Mouse (Mus musculus): Measurements from ENCODE around the gene Ccdc14. TPM values are rescaled to one million over a fixed set of nuclear protein-coding genes. Genes with fewer than 3 reads are reported as not detected.
"Not testable (repeated sequence)": the region's sequence is repeated elsewhere in the genome, so short reads cannot be mapped to it uniquely, and the experiment has no call there.

Ccdc14 gene
- total RNA-seq, 2 experiments from 2014 or later = 6.5 to 7.2 TPM

DNA sequence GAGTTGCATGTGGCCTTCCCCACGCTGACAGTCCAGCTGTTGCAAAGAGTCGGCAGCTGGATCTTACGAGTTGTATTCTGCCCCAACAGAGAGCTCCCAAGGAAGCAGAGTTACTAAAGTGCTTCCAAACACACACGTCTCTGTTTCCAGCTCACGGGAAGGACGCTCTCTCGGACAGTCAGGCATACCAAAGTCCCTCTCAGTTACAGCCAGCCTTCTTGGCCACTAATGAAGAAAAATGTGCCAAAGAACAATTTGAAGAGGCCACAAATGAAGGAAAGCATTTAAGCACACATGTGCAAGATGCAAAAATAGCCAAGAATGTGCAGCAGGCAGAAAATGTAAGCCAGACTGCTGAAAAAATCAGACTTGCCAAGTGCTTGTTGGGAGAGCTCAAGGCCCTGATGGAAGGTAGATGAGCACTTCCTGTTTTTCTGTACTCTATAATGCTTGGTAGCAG, 16.1 kb downstream of the Ccdc14 start:
- DNase-seq (ENCODE audit: low spot score in 2 of 2) = peak in 1 of 2 experiments; percentile 37

GRCm38 (mm10) chr16:34711481-34711880, 21.1 kb downstream of the Ccdc14 start:
- DNase-seq (ENCODE audit: low spot score in 2 of 2) = no peak

DNA sequence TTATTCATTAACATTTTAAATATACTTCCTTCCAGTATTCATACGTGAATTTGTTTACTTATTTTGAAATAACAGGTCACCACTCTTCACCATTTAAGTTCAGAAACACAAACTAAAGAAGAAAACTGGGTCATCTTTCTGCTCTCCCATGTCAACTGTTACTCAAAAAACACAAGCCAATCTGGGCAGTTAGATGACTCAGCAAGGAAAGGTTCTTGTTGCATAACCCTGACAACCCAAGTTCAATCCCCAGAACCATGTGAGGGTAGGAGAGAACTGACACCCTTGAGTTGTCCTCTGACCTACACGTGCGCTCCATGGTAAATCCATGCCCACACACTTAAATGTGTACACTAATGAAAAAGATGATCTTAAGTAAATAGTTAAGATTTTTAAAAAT, 34.7 kb downstream of the Ccdc14 start:
- DNase-seq (ENCODE audit: low spot score in 2 of 2) = no peak

DNA sequence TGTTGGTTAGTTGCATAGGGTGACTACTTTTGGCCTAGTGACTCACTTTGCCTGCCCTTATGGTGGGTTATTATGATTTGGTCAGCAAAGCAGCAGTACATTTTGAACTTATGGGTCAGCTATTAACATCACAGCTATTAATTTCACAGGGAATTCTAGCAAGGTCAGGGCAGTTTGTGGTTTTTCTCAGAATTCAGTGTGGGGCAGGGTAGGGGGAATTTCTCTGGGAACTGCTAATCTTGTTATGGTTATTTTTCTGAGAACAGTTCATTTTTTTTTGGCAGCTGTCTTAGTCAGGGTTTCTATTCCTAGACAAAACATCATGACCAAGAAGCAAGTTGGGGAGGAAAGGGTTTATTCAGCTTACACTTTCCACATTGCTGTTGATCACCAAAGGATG, 38.2 kb downstream of the Ccdc14 start:
- not testable (repeated sequence) for DNase-seq (ENCODE audit: low spot score in 2 of 2)

DNA sequence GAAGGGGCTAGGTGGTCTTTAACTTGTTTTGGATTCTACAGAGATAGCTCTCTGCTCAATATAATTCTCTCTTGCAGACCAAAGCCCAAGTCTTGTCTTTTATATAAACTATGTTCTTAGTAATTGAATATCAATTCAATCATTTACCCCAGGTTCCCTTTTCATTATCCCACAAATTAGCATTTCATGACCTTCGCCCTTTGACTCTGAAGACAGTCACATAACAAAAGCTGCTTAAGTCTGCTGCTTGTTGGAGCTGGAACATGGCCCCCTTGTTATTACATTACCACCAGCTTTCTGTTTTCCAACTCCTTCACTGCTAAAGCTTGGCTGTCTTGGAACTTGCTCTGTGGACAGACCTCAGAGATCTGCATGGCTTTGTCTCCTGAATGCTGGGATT, 39.0 kb downstream of the Ccdc14 start:
- no peak for DNase-seq (ENCODE audit: low spot score in 2 of 2)

GRCm38 (mm10) chr16:34738656-34739233, 48.3 kb downstream of the Ccdc14 start:
- DNase-seq (ENCODE audit: low spot score in 2 of 2) = no peak

- DNase-seq (ENCODE audit: low spot score in 2 of 2) = no peak
Measured at GRCm38 (mm10) chr16:34742930-34743329, 52.5 kb downstream of the Ccdc14 start.

DNA sequence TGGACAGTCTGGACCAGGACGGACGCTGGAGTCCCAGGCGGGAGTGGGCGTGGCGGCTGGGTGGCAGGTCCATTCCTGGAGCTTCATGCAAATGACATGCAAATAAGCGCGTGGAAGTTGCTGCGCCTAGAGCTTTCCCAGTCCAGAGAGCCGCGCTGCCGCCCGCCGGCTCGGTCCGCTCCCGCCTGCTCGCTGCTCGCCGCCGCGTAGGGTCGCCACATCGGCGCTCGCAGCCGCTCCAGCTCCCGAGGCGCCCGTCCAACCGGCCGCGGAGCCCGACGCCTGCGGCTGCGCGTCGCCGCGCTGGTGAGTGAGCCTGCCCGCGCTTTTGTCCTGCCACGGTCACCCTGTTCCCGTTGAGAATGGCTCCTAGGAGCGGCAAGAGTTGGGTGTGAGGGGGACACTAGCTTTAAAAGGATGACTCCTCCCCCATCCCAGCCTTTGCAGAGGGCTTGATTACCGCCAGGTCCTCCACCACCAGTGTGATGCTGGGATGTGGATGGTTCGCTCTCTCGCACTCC, 54.7 kb downstream of the Ccdc14 start, which contains the start of gene Mylk:
Gene Mylk (plus strand): TSS at position 146 of the 521 bp plus-strand sequence.
- peak; percentile 77 to 84 for DNase-seq (ENCODE audit: low spot score in 2 of 2)

DNA sequence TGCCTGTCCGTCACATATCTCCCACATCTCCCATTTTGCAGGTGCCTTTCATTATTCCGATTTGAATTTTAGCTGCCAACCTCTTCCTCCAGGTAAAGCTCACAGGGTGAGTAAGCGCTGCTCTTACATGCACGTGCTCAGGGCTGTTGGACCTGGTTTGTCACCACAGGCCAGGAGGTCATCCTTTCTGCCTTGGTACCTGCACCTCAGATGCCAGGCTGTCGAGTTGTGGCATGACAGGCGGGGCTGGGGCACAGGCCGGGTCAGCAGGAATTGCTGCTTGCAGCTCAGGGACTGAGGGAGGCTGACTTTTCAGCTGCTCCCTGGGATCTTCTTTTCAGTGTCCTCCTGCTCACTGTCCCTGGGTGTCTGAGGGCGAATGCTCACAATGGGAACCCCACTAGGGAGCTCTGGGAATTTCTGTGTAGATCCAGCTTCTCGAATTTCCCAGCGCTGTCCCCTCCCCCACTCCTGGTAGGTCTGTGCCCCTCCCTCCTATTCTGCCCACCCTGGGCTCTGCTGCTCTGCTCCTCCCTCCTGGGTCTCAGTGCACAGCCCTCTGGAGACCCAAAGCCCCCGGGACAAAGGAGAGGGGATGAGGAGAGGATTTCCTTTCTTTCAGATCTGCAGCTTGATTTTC, 57.8 kb downstream of the Ccdc14 start:
- no peak for DNase-seq (ENCODE audit: low spot score in 2 of 2)

- DNase-seq (ENCODE audit: low spot score in 2 of 2) = no peak
Measured at GRCm38 (mm10) chr16:34749536-34749935, 59.1 kb downstream of the Ccdc14 start.

DNA sequence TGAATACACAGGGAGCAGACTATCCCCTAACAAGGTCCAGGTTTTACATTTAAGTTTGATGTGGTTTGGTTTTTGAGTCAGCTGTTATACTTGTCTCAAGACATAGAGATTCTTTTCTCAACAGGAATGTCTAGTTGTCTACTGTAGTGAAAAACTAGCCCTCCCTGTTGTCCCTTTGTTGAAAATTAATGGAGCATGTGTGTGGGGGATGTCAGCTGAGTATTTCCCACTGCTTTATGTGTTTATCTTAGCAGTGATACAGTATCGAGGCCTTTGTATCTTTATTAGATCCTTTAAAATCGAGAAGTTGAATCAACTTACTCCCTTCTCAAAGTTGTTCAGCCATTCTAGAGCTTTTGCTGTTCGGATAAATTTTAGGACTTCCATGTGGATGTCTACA, 61.6 kb downstream of the Ccdc14 start:
- no peak for DNase-seq (ENCODE audit: low spot score in 2 of 2)

GRCm38 (mm10) chr16:34752977-34753376, 62.6 kb downstream of the Ccdc14 start:
- no peak for DNase-seq (ENCODE audit: low spot score in 2 of 2)

DNA sequence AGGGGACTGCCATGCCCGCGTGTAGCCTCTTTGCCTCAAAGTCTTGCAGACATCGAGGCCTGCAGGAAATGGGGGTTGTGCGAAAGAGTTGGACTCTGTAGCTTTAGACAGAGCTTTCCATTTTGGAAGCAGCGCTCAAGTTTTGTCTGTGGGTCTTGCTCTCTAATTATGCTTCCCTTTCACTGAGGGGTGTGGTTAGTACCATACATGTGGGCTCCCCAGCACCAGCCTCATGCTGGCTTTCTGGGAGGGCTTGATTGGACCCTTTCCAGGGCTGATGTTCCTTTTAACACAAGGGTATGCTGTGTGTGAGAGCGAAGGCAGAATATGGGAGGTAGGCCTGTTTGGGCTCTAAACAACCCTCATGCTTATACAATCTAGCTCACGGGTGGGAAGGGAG, 66.6 kb downstream of the Ccdc14 start:
- no peak for DNase-seq (ENCODE audit: low spot score in 2 of 2)

DNA sequence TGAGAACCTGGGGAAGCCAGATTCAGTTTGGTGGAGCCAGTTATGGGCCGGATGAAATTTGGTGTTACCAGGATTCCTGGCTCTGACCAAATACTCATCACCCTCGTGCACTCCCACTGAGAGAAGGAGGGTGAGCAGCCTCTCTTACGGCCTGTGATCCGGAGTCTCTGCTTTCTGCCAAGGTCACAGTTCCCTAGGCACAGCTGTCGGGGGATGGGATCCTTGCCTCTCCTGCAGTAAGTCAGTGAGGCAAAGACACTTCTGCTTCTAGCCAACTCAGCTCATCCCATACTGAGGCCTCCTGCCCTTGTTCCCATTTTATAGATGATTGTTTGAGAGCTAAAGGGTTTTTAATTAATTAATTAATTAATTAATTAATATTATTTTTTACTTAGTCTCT, 67.8 kb downstream of the Ccdc14 start:
- DNase-seq (ENCODE audit: low spot score in 2 of 2) = no peak

DNA sequence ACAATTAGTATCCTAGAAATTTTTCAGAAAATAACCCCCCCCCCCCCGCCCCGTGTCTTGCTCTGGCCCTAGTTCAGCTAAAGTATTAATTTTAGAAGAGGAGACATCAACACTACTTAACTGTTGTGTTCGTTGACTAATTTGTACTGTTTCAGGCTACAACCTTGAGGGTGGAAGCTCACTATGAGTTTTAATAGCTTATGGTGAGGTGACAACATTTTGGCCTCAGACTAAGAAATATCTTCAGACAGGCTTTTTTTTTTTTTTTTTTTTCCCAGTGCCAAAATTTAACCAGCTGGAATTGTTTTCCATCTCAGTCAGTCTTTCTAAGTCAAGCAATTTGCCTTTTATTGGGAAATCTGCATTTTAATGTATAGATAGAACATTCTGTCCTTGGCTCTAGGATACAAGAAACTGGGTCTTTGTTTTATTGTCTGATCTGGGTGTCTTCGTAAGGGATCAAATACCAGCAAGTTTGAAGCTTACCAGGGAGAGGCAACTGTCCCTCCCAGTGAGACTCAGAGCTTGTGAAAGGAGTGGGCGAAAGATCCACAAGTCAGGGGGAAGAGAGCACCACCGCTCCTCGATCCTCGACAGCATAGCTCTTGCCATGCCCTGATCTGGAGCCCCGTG, 73.7 kb downstream of the Ccdc14 start:
- DNase-seq (ENCODE audit: low spot score in 2 of 2) = no peak

- no peak for DNase-seq (ENCODE audit: low spot score in 2 of 2)
Measured at GRCm38 (mm10) chr16:34765666-34766065, 75.2 kb downstream of the Ccdc14 start.

GRCm38 (mm10) chr16:34766193-34766592, 75.8 kb downstream of the Ccdc14 start:
- DNase-seq (ENCODE audit: low spot score in 2 of 2) = no peak

DNA sequence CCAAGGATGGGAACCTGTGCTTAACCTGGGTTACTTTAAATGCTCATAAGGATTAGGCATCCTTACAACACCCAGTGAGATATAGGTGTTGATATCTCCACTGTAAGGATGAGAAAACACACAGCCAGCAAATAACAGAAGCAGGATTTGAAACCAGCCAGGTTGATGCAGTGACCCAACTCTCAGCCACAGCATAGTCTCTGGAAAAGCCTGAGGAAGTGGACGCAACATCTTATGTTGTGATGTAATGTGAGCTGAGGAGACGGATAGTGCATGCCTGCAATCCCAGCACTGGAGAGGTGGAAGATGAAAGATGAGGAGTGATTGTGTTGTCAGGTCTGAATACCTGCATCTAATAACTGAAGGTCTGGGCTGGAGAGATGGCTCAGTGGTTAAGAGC, 77.0 kb downstream of the Ccdc14 start:
- DNase-seq (ENCODE audit: low spot score in 2 of 2) = no peak

- no peak for DNase-seq (ENCODE audit: low spot score in 2 of 2)
Measured at GRCm38 (mm10) chr16:34768436-34768835, 78.0 kb downstream of the Ccdc14 start.

DNA sequence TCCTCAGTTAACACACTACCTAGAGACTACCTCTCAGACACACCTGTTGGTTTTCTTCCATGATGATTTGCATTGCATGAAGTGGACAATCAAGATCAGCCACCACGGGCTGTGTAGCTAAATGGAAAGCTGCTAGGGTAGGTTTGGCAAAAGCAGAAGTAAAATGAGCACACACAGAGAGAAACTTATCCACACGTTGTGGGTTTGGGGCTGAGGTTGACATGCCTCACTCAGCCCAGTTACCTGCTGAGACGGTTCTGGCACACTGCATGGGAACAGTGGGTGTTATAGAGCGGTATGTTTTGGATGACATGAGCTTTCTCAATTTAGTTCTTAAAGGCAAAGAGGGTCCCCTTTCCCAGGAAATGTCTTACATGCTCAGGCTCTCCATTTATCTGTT, 79.7 kb downstream of the Ccdc14 start:
- DNase-seq (ENCODE audit: low spot score in 2 of 2) = no peak

DNA sequence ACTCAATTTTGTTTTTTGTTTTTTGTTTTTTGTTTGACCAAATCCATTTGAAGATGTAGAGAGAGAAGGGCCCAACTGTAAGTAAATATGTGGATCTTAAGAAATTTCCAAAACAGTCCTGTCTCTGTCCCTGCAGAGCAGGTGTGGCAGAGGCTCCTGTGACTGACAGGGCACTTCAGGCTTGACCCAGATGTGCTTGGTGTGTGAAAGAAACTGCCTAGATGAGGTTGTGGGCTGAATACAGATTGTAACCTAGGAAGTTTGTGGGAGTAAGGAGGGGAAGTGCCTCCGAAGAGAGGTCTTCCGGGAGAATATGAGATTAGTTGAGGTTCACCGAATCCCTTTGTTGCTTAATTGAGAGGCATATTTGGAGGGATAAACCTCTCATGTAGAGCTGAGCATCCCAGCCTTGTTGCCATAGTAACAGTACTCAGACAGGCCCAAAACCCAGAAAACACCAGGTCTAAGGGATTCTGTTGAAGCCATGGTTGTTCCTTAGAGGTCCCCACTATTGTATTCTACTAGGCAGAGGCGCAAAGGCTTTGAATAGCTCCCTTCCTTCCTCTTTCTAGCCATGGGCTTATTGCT, 82.1 kb downstream of the Ccdc14 start:
- no peak for DNase-seq (ENCODE audit: low spot score in 2 of 2)
